Mouse (Mus musculus): Measurements from ENCODE around the gene Card11.

The Card11 gene

GRCm38 (mm10) chr5:140992093-140993070, 8.0 kb downstream of the Card11 start:
- DNase-seq (ENCODE audit: low spot score in 2 of 2) = no peak

DNA sequence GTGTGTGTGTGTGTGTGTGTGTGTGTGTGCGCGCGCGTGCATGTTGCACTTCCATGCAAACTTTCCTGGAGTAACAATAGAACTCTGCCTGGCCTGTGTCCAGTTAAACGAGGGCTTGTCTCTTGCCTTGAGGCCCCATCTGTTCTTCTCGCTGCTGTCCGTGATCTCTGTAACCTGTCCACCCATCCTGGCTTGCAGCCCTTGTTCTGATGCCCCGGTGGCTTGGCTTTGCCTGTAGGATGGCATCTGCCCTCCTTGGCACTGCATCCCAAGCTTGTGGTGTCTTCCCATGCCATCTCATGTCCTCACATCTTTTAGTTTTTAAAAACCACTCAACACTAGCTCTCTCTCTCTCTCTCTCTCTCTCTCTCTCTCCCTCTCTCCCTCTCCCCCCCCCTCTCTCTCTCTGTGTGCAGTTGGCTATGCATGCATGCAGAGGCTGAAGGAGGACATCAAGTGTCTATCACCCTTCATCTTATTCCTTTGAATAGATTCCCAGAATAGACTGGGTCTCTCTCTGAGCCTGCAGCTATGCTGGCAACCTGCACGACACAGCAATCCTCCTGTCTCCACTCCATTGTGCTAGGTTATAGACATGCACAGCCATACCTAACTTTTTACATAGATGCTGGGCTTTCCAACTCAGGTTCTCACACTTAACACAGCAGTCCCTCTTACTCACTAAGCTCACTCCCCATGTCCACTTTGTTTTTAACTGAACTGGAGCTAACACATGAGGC, 14.9 kb downstream of the Card11 start:
- DNase-seq (ENCODE audit: low spot score in 2 of 2) = no peak

- no peak for DNase-seq (ENCODE audit: low spot score in 2 of 2)
Measured at GRCm38 (mm10) chr5:140981370-140981805, 19.0 kb downstream of the Card11 start.

DNA sequence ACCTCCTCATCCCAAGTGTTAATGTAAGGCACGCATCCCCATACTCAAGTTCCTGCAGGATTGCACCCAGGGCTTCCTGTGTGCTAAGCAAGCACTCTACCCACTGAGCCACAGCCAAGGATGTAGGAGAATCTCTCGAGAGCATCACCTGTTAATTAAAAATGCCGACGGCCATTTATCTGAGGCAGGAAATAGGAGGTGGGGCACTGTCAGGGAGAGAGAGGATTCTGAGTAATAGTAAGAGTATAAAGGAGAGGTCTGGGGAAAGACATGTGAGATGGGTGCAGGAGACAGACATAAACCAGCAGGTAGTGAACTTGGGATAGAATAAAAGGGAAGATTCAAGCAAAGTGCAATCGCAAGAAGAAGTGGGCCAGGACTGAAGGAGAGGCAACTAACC, 19.6 kb downstream of the Card11 start:
- no peak for DNase-seq (ENCODE audit: low spot score in 2 of 2)

- DNase-seq (ENCODE audit: low spot score in 2 of 2) = no peak
Measured at GRCm38 (mm10) chr5:140980051-140980450, 20.3 kb downstream of the Card11 start.

DNA sequence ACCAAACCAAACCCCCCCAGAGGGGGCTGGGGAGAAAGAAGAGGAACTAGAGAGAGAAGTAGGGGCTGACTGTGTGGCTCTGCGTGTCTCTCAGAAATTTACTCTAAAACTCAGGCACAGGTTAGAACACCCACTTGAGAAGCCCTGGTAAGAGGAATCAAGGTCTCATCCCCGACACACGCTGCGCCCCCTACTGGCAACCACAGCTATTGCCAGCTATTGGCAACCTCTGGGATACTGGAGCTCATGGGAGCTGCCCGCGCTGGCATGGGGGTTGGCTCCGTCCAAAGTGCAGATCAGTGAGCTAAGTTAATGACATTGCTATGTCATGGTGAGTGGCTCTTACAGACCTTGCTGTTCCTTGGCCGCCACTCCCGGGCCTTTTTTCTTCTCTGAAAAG, 37.4 kb downstream of the Card11 start:
- peak; percentile 47 to 64 for DNase-seq (ENCODE audit: low spot score in 2 of 2)

DNA sequence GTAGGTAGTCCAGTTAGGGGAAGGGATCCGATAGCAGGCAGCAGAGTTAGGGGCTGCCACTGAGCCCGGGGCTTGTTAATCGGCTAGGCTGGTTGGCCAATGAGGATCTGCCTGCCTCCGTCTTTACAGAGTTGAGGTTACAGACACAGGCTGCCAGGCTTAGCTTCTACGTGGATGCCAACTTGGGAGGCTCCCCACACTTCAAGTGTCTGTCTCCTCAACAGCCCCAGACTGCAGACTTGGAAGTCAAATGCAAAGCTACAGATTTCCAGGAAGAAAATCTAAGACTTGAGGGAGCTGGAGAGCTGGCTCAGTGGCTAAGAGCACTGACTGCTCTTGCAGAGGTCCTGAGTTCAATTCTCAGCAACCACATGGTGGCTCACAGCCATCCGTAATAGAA, 39.6 kb downstream of the Card11 start:
- no peak for DNase-seq (ENCODE audit: low spot score in 2 of 2)

GRCm38 (mm10) chr5:140959160-140959559, 41.2 kb downstream of the Card11 start:
- DNase-seq (ENCODE audit: low spot score in 2 of 2) = peak; percentile 52 to 79

- no peak for DNase-seq (ENCODE audit: low spot score in 2 of 2)
Measured at GRCm38 (mm10) chr5:140957106-140957505, 43.3 kb downstream of the Card11 start.

GRCm38 (mm10) chr5:140955666-140956065, 44.7 kb downstream of the Card11 start:
- no peak for DNase-seq (ENCODE audit: low spot score in 2 of 2)

GRCm38 (mm10) chr5:140951801-140952200, 48.6 kb downstream of the Card11 start:
- no peak for DNase-seq (ENCODE audit: low spot score in 2 of 2)

DNA sequence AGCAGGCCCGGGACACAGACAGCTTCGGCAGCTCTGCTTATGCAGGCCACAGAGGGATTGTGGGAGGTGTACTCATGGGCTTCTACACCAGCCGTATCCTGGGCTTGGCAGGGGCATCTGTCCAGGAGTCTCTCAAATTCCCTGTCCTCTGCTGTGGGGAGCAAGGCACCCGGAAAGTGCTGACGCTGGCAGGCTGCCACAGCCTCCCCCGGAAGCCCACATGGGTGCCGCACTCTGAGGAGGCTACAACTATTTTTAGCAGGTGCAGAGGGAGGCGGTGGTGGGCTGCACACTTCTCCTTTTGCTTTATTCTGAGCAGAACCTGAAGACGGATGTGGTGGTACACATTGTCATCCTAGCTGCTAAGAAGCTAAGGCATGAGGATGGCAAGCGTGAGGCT, 52.4 kb downstream of the Card11 start:
- peak; percentile 65 to 76 for DNase-seq (ENCODE audit: low spot score in 2 of 2)

DNA sequence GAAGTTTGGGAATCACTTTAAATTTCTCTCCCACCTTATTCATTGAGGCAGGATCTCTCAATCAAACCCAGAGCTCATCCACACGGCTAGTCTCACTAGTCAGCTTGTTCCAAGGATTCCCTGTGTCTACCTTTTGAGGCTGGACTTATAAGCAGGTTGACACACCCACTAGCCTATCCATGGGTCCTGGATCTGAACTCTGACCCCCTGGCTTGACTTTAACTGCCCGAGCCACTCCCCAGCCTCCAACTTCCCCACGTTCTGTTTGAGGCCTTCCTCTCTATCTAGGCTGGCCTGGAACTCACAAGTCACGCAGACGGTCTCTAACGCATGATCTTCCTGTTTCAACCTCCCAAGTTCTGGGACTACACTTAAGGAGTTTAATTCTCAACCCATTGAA, 54.3 kb downstream of the Card11 start:
- no peak for DNase-seq (ENCODE audit: low spot score in 2 of 2)

DNA sequence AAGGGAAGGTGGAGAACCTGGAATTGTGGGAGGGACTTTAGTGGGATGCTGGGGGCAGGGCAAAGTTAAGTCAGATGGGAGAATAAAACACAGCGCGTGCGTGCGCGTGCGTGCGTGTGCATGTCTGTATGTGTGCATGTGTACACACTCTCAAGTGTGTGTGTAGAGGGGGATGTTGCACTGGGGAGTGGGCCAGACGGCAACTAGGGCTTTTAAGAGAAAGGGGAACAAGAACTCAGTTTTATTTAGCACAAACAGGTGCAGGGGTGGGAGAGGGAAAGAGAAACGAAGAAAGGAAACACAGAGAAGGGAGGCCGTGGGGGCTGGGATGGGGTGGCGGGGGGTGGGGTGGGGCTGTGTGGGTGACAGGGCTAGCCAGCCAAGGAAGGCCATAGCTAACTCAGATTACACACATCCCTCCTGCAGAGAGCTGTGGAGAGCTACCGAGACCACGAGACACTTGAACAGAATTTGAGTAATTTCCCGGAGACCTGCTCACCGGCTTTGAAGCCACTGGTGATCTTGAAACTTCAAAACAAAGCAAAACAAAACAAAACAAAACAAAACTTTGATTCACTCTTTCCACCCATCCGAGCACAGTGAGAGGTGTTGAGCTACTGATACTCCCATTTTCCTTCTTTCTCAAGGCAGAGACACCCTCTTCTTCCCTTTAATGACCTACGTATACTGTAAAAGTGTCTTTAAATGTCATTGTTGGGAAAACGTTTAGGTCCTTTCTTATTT, 55.8 kb downstream of the Card11 start:
- DNase-seq (ENCODE audit: low spot score in 2 of 2) = no peak

GRCm38 (mm10) chr5:140940923-140941491, 59.4 kb downstream of the Card11 start:
- peak in 1 of 2 experiments; percentile 63 for DNase-seq (ENCODE audit: low spot score in 2 of 2)

DNA sequence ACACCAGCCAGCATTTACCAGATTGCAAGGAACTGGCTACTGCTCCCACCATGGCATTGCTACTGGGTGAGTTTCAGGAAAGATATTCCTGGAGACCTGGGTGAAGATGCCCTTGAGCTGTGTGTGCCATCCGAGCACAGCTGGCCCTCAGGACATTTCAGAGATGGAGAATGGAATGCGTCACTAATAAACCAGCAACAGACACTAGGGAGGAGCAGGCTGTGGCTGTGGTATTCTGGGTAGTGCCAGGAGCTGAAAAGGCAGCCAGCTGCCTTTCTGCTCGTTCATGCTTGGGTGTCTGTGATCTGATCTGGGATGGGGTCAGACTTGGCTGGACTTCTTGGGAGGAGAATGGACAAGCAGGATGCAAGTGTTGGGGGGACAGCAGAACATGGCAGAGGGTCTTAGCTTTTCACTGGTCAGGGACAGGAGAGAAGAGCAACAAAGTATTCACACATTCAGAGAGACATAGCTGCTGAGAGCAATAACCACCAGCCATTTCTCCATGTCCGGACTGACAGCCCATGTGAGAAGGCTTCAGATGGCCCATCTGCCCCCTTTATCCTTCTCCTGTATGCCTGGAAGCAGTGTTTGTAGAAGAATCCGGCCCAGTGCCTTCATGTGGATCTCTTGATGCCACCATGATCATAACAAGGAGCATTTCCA, 60.0 kb downstream of the Card11 start:
- no peak for DNase-seq (ENCODE audit: low spot score in 2 of 2)

- no peak for DNase-seq (ENCODE audit: low spot score in 2 of 2)
Measured at GRCm38 (mm10) chr5:140936816-140937215, 63.6 kb downstream of the Card11 start.

DNA sequence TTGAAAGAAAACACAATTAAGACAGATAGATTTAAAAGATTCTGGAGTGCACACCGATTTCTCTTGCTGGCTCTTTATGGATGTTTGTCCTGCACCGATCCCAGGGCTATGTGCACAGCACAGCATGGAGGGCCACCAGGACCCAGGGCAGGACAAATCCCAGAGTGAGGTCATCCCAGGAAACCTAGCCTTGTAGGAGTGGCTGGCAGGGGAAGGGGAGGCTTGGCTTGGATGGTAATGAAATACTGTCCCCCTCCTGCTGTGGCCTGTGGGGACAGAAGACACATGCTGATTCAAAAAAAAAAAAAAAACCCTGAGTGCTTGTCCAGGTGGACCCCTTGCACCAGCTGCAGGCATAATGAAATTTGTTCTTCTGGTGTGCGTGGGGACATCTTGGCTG, 64.5 kb downstream of the Card11 start:
- DNase-seq (ENCODE audit: low spot score in 2 of 2) = no peak

DNA sequence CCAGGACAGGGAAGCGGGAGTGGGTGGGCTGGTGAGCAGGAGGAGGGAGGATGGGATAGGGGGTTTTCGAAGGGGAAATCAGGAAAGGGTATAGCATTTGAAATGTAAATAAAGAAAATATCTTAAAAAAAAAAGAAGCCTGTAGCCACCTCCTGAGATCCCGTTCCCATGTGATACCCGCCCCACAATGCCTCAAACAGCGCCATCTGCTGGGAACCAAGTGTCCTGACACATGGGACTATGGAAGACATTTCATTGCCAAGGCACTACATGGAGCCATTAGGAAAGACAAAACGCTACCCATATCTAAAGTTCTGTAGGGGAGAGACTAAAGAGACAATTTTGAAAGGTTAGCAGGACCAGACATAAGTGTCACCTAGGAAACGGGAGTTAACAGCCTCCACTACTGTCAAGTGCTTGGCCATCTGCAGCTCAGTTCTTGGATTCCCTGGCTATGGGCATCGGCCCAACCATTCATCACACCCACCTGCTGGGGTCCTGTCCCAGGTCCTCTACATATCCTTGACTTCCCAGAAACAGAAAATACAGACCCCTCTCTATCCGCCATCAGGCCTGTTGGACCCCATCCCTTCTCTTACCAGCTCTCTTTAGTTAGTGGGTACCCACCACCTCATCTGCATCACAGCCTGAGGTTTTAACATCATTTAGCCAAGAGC, 65.6 kb downstream of the Card11 start:
- no peak for DNase-seq (ENCODE audit: low spot score in 2 of 2)

DNA sequence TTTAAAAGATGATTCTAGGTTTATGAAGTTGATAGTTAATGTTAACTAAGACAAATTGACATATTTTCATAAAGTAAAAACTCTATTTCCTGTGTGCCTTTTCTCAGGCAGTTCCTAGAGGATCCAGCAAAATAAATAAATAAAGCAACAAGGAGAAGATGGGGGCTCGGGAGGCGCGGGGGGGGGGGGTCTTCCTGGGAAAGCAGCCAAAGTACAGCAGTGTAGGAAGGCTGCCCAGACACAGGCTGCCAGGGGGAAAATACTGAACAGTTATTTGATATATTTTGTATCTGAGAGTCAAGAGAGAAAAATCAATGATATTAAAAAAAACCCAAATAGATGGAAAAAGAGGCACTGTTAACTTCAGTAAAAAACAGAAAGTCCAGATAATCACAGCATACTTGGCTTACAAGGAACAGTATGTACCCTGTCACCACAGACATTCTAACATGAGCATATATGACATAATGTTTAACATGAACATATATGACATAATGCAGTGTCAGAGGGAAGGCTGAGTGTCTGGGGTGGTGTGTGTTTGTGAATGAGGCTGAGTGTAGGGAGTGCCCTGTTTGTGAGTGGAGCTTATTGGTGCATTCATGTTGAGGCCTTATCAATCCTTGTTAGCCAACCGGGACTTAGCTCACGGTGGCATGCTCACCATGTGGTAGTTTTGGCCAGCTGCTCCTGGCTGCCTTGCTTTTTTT, 68.7 kb downstream of the Card11 start:
- DNase-seq (ENCODE audit: low spot score in 2 of 2) = no peak
